Comparison of ENCODE assay signal across 9 mouse cellular contexts in genomic region chr2:73277709-73278075, GRCm38 (mm10). TPM values are rescaled to one million over a fixed set of nuclear protein-coding genes. Genes with fewer than 3 reads are reported as not detected.
DNase-seq lines count a peak whose midpoint lies in the region; ATAC-seq lines count a peak whose summit lies in the region.
"Had no signal": no experiment of that assay in that cellular context is flagged by ENCODE, and none has a peak within 500 bp of the region (broad histone marks: within the 10 kb centered on the region; RNA-seq: fewer than 3 reads in every experiment).

No protein-coding gene starts in this region.

- H3K9ac ChIP-seq in hindbrain, embryonic 15.5 days, result no peak overlapping the region
- H3K9ac ChIP-seq in neural tube, embryonic 12.5 days, result no peak overlapping the region
- H3K9ac ChIP-seq: liver, embryonic 14.5 days had no signal

- 2% methylated on average over 18 of the region's 18 CpGs for WGBS in hindbrain, embryonic 15.5 days
- 2% methylated on average over 18 of the region's 18 CpGs for WGBS in neural tube, embryonic 12.5 days

- no peaks in the 10 kb centered on the region for H3K9me3 ChIP-seq in hindbrain, embryonic 15.5 days
- H3K9me3 ChIP-seq in neural tube, embryonic 12.5 days, result no peaks in the 10 kb centered on the region

- H3K4me2 ChIP-seq in hindbrain, embryonic 15.5 days, result peak overlapping the region; percentile 12; the same call in 1 of the 2 replicates
- peak overlapping the region; percentile 40 for H3K4me2 ChIP-seq in neural tube, embryonic 12.5 days (replicated peaks)

- ATAC-seq in hindbrain, embryonic 15.5 days (ENCODE audit: low FRiP score, low read depth), result peak; percentile 23; the same call in 1 of the 2 replicates
- no peak for ATAC-seq in neural tube, embryonic 12.5 days (ENCODE audit: low FRiP score, low read depth)

- intact Hi-C loops in left cerebral cortex, postnatal 14 days (cut with DNase I), result loop anchor here (2.0 to 10.0 kb wide), 7 partner anchors 110 to 1397 kb away; partner anchors contain the start of genes Cdca7, Hoxd11 and Hoxd12

- peaks cover 41% of the 10 kb centered on the region for H3K27me3 ChIP-seq in hindbrain, embryonic 15.5 days
- peaks cover 70% of the 10 kb centered on the region for H3K27me3 ChIP-seq in neural tube, embryonic 12.5 days (replicated peaks)

- H3K36me3 ChIP-seq in hindbrain, embryonic 15.5 days, result no peaks in the 10 kb centered on the region
- no peaks in the 10 kb centered on the region for H3K36me3 ChIP-seq in neural tube, embryonic 12.5 days

- no peak overlapping the region for H3K4me3 ChIP-seq in hindbrain, embryonic 15.5 days
- H3K4me3 ChIP-seq in neural tube, embryonic 12.5 days, result peak overlapping the region; percentile 23; the same call in 1 of the 2 replicates

- no peak overlapping the region for H3K27ac ChIP-seq in hindbrain, embryonic 15.5 days (replicated peaks)
- H3K27ac ChIP-seq in neural tube, embryonic 12.5 days, result no peak overlapping the region
- H3K27ac ChIP-seq: liver, embryonic 14.5 days had no signal

- peak; percentile 21 for DNase-seq in cerebellum, adult 9-10 months
- no peak for DNase-seq in cerebellum, postnatal 36 days
- peak; percentile 32 to 40 for DNase-seq in lung, postnatal 4 days
- DNase-seq in lung, adult 18-20 months, result no peak
- no peak for DNase-seq in right cerebral cortex, postnatal 14 days
- DNase-seq in left cerebral cortex, postnatal 14 days (ENCODE audit: low spot score in 2 of 2), result no peak

- H3K4me1 ChIP-seq in hindbrain, embryonic 15.5 days (replicated peaks), result peaks cover 23% of the 10 kb centered on the region
- peaks cover 52% of the 10 kb centered on the region for H3K4me1 ChIP-seq in neural tube, embryonic 12.5 days

RNA-seq across cellular contexts. Expression of gene Sp9, which starts 6.0 kb away (rescaled TPM):
- 1.2 TPM in 2 replicates for polyA plus RNA-seq in hindbrain, embryonic 15.5 days (2015; fragmentation: Nextera tagmentation; extraction: Ambion mirVana)
- polyA plus RNA-seq in neural tube, embryonic 12.5 days (2016; fragmentation: Nextera tagmentation; extraction: Ambion mirVana), result 2.2 and 2.7 TPM in 2 replicates
- total RNA-seq in left cerebral cortex, postnatal 14 days (2021), result 1 to 10 TPM; 3.4 to 3.8 TPM

RNA-seq across cellular contexts. Expression of gene Scrn3, which starts 34.7 kb away (rescaled TPM):
- 7.3 and 8.2 TPM in 2 replicates for polyA plus RNA-seq in hindbrain, embryonic 15.5 days (2015; fragmentation: Nextera tagmentation; extraction: Ambion mirVana)
- polyA plus RNA-seq in neural tube, embryonic 12.5 days (2016; fragmentation: Nextera tagmentation; extraction: Ambion mirVana), result 11.2 and 12.3 TPM in 2 replicates
- 10 to 100 TPM; 13.6 to 14.4 TPM for total RNA-seq in left cerebral cortex, postnatal 14 days (2021)

RNA-seq across cellular contexts. Expression of gene Cir1, which starts 34.8 kb away (rescaled TPM):
- 26.2 and 29.0 TPM in 2 replicates for polyA plus RNA-seq in hindbrain, embryonic 15.5 days (2015; fragmentation: Nextera tagmentation; extraction: Ambion mirVana)
- polyA plus RNA-seq in neural tube, embryonic 12.5 days (2016; fragmentation: Nextera tagmentation; extraction: Ambion mirVana), result 23.9 and 24.6 TPM in 2 replicates
- 10 to 100 TPM; 23.0 to 23.6 TPM for total RNA-seq in left cerebral cortex, postnatal 14 days (2021)

RNA-seq across cellular contexts. Expression of gene Ola1, which starts 59.0 kb away (rescaled TPM):
- polyA plus RNA-seq in hindbrain, embryonic 15.5 days (2015; fragmentation: Nextera tagmentation; extraction: Ambion mirVana), result 92.9 and 97.7 TPM in 2 replicates
- 84.5 and 86.3 TPM in 2 replicates for polyA plus RNA-seq in neural tube, embryonic 12.5 days (2016; fragmentation: Nextera tagmentation; extraction: Ambion mirVana)
- total RNA-seq in left cerebral cortex, postnatal 14 days (2021), result 100 to 1,000 TPM; 113 to 120 TPM

Comparison
In these comparisons a context has a peak if more than half of its experiments do, and no peak if none do; other contexts are left out.
1. DNase-seq: peak in cerebellum, adult 9-10 months (single experiment) and lung, postnatal 4 days (2 of 2); none in cerebellum, postnatal 36 days (0 of 2), lung, adult 18-20 months (0 of 2), right cerebral cortex, postnatal 14 days (single experiment) and left cerebral cortex, postnatal 14 days (0 of 2).